Mouse (Mus musculus) spleen, postnatal 14 days (tissue): ENCODE measurements around the gene Tmco2.
"Not testable (repeated sequence)": the region's sequence is repeated elsewhere in the genome, so short reads cannot be mapped to it uniquely, and the experiment has no call there.

ENCODE experiments used
- DNase-seq, 2 experiments: peaks; one replicate each; pipeline ENCODE4 v3.0.0; 2021 to 2022; ENCODE audit warnings: low spot score in 2 of 2

The Tmco2 gene

DNA sequence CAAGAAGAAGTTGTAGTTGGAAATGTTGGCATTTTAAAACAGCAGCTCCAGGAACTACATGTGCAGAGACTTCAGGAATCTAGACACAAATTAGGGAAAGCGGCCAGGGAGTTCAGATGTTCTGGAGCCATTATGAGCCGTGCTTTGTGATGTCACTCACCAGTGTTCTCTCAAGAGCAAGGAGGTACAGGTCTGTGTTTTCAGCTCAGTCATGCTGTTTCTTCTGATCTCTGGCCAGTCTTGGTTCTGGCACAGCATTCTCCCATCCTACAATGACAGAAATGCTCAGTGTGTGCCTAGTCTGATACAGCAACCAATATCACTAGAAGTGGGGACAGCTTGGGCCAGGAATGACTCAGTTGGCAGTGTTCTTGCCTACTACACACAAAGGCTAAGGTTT lies at the start of gene Tmco2:
Tmco2 (minus strand) TSS at position 101 of the 400 bp plus-strand sequence.
- DNase-seq, result no peak

DNA sequence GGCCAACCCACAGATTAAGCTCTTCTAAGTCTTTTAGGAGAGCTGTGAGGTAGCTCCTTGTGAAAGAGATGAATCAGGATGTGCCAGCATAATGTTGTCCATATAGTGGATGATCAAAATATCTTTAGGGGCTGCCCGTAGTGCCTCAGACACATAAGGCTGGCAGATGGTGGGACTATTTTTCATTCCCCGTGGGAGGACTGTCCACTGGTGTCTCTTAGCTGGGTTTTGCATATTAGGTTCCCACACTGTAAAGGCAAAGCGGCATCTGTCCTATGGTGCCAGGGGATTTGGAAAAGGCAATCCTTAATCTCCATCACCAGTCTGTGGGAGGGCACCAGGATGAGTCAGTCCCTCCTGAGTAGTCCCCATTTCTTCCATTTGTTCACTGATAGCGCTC lies 5.7 kb downstream of the Tmco2 start:
- DNase-seq, result no peak

GRCm38 (mm10) chr4:121097650-121098378 lies 11.2 kb downstream of the Tmco2 start, which contains the start of gene Zmpste24:
Gene Zmpste24 (minus strand): TSS chr4:121098241.
- peak; percentile 65 to 80 for DNase-seq

DNA sequence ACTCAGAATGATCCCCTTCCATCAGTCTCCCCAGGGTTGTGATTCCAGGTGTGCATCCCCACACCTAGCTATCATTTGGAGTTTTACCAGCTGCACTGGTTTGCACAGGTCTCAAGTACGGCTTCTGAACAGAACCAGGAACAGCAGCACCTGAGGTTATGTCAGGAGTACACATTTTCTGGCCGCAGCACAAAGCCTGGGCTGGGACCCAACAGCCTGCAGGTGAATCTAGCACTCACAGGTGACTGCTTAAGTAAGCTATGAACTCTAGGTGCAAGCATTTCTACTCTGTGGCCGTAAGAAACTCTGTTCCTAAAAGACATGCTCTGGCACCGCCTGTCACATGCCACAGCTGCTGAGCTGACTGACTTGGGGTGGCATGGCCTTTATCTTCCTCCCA lies 18.8 kb downstream of the Tmco2 start:
- DNase-seq, result no peak

DNA sequence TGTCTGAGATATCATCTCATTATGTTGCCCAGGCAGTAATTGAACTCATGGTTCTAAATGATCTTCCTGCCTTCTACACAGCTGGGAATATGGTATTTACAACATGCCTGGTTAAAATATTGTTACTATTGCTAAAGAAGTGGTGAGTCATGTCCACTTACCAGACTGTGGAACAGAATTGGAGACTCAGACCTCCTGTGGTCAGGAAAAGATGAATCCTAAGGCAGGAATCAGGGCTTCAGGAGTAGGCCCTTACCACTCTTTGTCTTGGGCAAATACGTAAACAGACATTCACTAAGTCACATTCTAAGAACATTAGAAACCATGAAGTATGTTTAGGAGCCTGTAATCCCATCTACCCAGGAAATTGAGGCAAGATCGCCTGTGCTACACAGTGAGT lies 20.3 kb downstream of the Tmco2 start:
- no peak for DNase-seq

DNA sequence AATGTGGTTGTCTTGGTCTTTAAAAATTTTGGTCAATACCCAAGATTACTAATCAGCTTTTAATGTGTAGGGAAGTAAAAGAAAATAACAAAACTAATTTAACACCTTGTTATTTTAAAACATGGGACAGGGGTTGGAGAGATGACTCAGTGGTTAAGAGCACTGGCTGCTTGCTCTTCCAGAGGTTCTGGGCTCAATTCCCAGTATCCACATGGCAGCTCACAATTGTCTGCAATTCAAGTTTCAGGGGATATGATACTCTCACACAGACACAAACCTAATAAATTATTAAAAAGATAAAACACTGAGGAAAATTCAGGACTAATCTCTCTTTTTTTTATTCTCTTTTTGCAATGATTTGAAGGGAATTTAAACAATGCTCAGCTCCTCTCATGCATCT lies 24.5 kb downstream of the Tmco2 start:
- no peak for DNase-seq

GRCm38 (mm10) chr4:121080395-121080794 lies 28.6 kb downstream of the Tmco2 start:
- DNase-seq, result no peak

- no peak for DNase-seq
Observed at GRCm38 (mm10) chr4:121077915-121078646, 30.9 kb downstream of the Tmco2 start.

- DNase-seq, result no peak
Observed at GRCm38 (mm10) chr4:121074250-121074649, 34.8 kb downstream of the Tmco2 start.

DNA sequence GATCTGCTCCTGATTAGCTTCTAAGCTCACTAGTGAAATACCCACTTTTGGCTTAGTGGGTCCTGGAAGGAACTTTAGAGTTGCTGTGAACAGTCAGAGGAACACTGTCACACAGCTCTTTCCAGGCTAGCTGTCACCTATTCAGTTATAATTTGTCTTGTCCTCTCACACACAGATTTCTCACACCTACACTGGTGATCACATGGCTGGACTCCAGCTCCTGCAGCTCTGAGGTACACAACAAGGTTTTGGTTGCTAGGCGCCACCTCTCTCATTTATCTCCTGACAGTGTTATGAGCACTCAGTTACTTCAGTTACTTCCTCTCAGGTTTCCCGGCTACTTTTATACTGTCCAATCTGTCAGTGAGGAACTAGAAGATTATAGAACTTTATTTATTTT lies 43.7 kb downstream of the Tmco2 start:
- DNase-seq, result no peak

GRCm38 (mm10) chr4:121059218-121059617 lies 49.8 kb downstream of the Tmco2 start:
- DNase-seq, result not testable (repeated sequence)

GRCm38 (mm10) chr4:121057032-121057431 lies 52.0 kb downstream of the Tmco2 start:
- DNase-seq, result no peak

DNA sequence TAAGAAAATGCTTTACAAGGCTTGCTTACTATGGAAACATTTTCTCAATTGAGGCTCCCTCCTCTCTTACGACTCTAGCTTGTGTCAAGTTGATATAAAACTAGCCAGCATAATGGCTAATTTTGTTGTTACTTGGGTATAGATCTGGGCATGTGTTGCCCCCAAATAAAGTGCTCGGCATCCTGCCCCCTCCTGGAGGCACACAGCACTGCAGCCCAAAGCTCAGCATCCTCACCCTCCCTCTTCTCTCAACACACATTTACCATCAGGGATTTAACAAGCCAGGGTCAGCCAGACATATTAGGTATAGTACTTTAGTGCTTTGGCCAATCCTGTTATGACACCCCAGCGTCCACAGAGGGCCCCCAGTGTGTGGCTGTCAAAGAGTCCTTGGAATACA lies 52.7 kb downstream of the Tmco2 start:
- DNase-seq, result peak in 1 of 2 experiments; percentile 21
